Mouse (Mus musculus): Measurements from ENCODE around the gene Rpl21. TPM values are rescaled to one million over a fixed set of nuclear protein-coding genes. Genes with fewer than 3 reads are reported as not detected.

Gene Rpl21
- polyA plus RNA-seq, 1 experiment from 2014 or later, result 596 TPM

DNA sequence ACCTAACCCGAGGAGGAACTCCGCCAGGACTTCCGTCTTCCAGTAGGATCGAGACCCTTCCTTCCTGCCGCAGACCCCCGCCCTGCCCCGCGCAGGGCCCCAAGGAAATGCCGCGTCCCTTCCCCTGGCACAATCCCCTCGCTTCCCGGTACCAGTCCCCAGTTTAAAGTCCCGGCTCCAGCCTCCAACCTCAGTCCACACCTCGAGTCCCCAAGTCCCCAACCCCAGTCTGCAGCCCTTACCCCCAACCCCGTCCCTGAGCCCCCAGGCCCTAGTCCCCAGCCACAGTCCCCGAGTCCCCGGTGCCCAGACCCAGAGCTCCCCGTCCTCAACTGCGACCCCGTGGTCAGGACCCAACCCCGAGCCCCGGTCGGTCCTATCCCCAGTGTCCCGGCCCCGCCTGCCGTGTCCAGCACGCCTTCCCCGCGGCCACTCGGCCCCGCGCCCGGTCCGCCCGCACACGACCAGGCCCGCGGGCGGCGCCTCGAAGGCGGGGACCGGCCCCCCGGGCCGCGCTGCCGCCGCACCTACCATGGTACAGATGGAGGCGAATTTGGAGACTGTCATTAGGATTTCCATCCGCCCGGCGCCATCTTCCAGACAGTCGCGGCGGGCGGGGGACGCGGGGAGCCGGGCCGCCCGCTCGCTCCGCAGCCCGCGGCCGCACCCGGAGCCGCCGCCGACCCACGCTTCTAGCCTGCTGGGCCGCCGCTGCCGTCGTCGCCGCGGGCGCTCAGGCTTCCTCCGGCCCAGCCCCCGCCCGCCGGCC, 38.4 kb upstream of the Rpl21 start:
- Histone ChIP-seq H3K9me3 (ENCODE audit: control insufficient read depth, low read length) (no peaks in the 10 kb centered on the region), H3K27ac (replicated peaks; ENCODE audit: low read depth, low read length) (peak overlapping the region; percentile 85), H3K36me3 (ENCODE audit: control insufficient read depth, insufficient read depth, low read length) (no peaks in the 10 kb centered on the region), H3K9ac (ENCODE audit: low read length) (peak overlapping the region; percentile 87), H3K4me1 (ENCODE audit: control insufficient read depth, insufficient read depth, low read length) (peaks cover 12% of the 10 kb centered on the region), H3K4me3 (ENCODE audit: low read depth, low read length) (peak overlapping the region; percentile 77), H3K4me2 (ENCODE audit: low read depth, severe bottlenecking) (peak overlapping the region; percentile 59), H3K27me3 (ENCODE audit: control insufficient read depth, insufficient read depth, low read length) (no peaks in the 10 kb centered on the region)
- WGBS, result under 1% methylated on average over 75 of the region's 83 CpGs
- ATAC-seq (ENCODE audit: insufficient number of reproducible peaks, low FRiP score, low TSS enrichment, low read depth) (peak; percentile 73), DNase-seq (ENCODE audit: low spot score) (peak; percentile 64)

DNA sequence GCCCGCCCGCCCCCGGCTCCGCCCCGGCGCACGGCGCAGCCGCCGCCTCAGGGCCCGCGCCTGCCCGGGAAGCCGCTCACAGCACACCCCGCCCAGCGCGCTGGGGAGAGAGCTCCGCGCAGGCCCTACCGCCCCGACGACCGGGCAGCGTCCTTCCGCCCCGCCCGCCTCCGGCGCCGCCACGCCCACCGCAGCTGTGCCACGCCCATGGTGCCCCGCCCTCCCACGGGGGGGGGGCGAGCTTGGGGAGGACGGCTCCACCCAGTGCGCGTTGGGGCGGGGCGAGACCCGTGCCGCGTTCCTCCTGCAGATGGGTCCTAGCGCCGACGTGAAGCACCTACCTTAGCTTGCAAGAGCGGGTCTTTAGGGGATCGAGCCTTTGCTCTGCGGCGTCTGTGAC, 37.8 kb upstream of the Rpl21 start, which contains the start of gene Usp12:
Gene Usp12 (minus strand): TSS at position 154 of the 400 bp plus-strand sequence.
- Histone ChIP-seq H3K4me1 (ENCODE audit: control insufficient read depth, insufficient read depth, low read length) (peaks cover 12% of the 10 kb centered on the region), H3K4me3 (ENCODE audit: low read depth, low read length) (peak within 1 kb of the TSS; percentile 77), H3K36me3 (ENCODE audit: control insufficient read depth, insufficient read depth, low read length) (no peaks in the 10 kb centered on the region), H3K4me2 (ENCODE audit: low read depth, severe bottlenecking) (peak within 1 kb of the TSS; percentile 59), H3K9me3 (ENCODE audit: control insufficient read depth, low read length) (no peaks in the 10 kb centered on the region), H3K9ac (ENCODE audit: low read length) (peak within 1 kb of the TSS; percentile 87), H3K27me3 (ENCODE audit: control insufficient read depth, insufficient read depth, low read length) (no peaks in the 10 kb centered on the region), H3K27ac (replicated peaks; ENCODE audit: low read depth, low read length) (peak within 1 kb of the TSS; percentile 85)
- DNase-seq (ENCODE audit: low spot score) (peak; percentile 99), ATAC-seq (ENCODE audit: insufficient number of reproducible peaks, low FRiP score, low TSS enrichment, low read depth) (peak; percentile 94)
- WGBS, result under 1% methylated on average over 17 of the region's 51 CpGs

DNA sequence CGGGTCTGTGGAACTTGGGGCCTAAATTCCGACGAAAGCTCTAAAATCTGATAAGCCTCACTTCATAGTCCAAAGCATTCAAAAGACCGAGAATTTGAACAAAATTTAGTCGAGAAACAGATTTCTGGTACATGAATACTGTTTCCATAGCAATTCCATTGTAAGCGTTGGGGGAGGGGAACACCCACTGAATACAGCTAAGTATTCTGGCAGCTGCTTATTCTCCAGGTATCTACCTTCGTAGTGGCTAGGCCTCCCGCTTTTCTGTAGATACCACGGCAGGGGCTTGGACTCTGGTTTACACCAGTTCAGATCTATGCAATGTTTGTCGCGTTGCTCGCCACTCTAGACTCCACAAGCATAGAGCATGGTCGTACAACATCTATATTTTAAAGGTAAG, 37.0 kb upstream of the Rpl21 start:
- DNase-seq (ENCODE audit: low spot score), result no peak
- 81% methylated on average over 13 of the region's 13 CpGs for WGBS
- Histone ChIP-seq H3K27me3 (ENCODE audit: control insufficient read depth, insufficient read depth, low read length) (no peaks in the 10 kb centered on the region), H3K4me2 (ENCODE audit: low read depth, severe bottlenecking) (no peak overlapping the region), H3K27ac (replicated peaks; ENCODE audit: low read depth, low read length) (no peak overlapping the region), H3K9me3 (ENCODE audit: control insufficient read depth, low read length) (no peaks in the 10 kb centered on the region), H3K4me1 (ENCODE audit: control insufficient read depth, insufficient read depth, low read length) (peaks cover 11% of the 10 kb centered on the region), H3K36me3 (ENCODE audit: control insufficient read depth, insufficient read depth, low read length) (no peaks in the 10 kb centered on the region), H3K9ac (ENCODE audit: low read length) (no peak overlapping the region), H3K4me3 (ENCODE audit: low read depth, low read length) (no peak overlapping the region)
- ATAC-seq (ENCODE audit: insufficient number of reproducible peaks, low FRiP score, low TSS enrichment, low read depth), result no peak

DNA sequence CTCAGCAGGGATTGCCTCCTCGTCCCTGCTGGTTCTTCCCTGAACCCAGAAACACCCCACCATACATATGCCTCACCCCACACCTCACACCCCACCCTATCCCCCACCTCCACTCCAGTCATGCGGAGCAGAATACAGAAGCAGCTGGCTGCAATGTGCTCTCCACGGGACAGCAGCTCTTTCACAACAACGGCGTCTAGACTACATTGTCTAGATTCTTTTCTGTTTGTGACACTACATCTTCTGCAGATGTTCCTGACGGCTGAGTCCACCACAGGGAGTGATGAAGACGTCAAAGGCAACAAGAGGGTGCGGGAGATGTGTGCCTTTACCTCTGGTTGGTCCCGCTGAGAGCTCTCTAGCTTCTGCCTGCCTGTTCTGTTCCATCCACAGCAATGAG, 34.7 kb upstream of the Rpl21 start:
- no peak overlapping the region for H3K4me2 ChIP-seq (ENCODE audit: low read depth, severe bottlenecking)
- H3K27me3 ChIP-seq (ENCODE audit: control insufficient read depth, insufficient read depth, low read length), result no peaks in the 10 kb centered on the region
- peaks cover 2% of the 10 kb centered on the region for H3K4me1 ChIP-seq (ENCODE audit: control insufficient read depth, insufficient read depth, low read length)
- H3K27ac ChIP-seq (replicated peaks; ENCODE audit: low read depth, low read length), result no peak overlapping the region
- H3K9me3 ChIP-seq (ENCODE audit: control insufficient read depth, low read length), result no peaks in the 10 kb centered on the region
- H3K9ac ChIP-seq (ENCODE audit: low read length), result no peak overlapping the region
- 76% methylated on average over 9 of the region's 9 CpGs for WGBS
- ATAC-seq (ENCODE audit: insufficient number of reproducible peaks, low FRiP score, low TSS enrichment, low read depth) (no peak), DNase-seq (ENCODE audit: low spot score) (no peak)
- H3K36me3 ChIP-seq (ENCODE audit: control insufficient read depth, insufficient read depth, low read length), result no peaks in the 10 kb centered on the region
- no peak overlapping the region for H3K4me3 ChIP-seq (ENCODE audit: low read depth, low read length)

DNA sequence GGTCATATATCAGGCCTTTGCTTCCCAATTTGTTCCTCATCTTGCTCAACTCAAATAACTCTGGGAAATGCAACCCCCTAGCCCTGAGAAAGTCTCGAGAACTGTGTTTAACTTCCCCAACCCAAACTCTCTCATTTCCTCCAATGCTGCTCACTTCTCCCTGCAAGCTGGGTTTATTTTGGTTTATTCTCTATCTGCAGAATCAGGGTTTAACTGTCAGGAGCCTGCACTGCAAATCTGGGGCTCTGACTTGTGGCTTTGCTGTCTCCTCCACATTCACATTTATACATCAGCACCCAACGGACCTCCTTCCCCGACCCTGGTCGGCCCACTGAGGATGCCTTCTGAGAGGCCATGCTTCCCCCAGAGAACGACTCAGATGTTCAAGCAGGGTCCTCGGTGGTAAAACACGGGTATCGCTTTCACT, 26.7 kb upstream of the Rpl21 start:
- DNase-seq (ENCODE audit: low spot score), result no peak
- Histone ChIP-seq H3K27me3 (ENCODE audit: control insufficient read depth, insufficient read depth, low read length) (no peaks in the 10 kb centered on the region), H3K4me3 (ENCODE audit: low read depth, low read length) (no peak overlapping the region), H3K4me2 (ENCODE audit: low read depth, severe bottlenecking) (no peak overlapping the region), H3K36me3 (ENCODE audit: control insufficient read depth, insufficient read depth, low read length) (no peaks in the 10 kb centered on the region), H3K27ac (replicated peaks; ENCODE audit: low read depth, low read length) (no peak overlapping the region), H3K9ac (ENCODE audit: low read length) (no peak overlapping the region), H3K4me1 (ENCODE audit: control insufficient read depth, insufficient read depth, low read length) (no peaks in the 10 kb centered on the region), H3K9me3 (ENCODE audit: control insufficient read depth, low read length) (no peaks in the 10 kb centered on the region)
- 74% methylated on average over 8 of the region's 8 CpGs for WGBS
- no peak for ATAC-seq (ENCODE audit: insufficient number of reproducible peaks, low FRiP score, low TSS enrichment, low read depth)

DNA sequence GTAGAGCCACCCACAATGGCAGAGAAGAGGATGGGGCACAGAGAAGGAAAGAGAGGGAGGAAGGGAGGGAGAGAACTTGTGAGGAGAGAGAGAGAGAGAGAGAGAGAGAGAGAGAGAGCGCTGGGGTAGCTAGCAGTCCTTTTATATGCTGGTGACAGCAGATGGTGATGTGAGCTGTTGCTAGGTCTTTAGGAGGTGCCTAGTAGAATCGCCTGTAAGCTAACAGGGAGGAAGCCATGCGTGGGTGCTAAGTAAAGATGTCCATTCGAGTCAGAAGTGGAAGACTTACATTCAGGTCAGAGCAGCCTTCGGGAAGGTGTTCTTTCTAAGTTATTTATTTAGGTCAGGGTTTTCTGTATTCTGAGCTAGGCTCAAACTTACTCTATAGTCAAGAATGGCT, 22.7 kb upstream of the Rpl21 start:
- H3K4me2 ChIP-seq (ENCODE audit: low read depth, severe bottlenecking), result no peak overlapping the region
- H3K9me3 ChIP-seq (ENCODE audit: control insufficient read depth, low read length), result no peaks in the 10 kb centered on the region
- DNase-seq (ENCODE audit: low spot score) (no peak), ATAC-seq (ENCODE audit: insufficient number of reproducible peaks, low FRiP score, low TSS enrichment, low read depth) (no peak)
- WGBS, result 69% methylated on average over 5 of the region's 5 CpGs
- H3K9ac ChIP-seq (ENCODE audit: low read length), result no peak overlapping the region
- H3K36me3 ChIP-seq (ENCODE audit: control insufficient read depth, insufficient read depth, low read length), result no peaks in the 10 kb centered on the region
- H3K4me1 ChIP-seq (ENCODE audit: control insufficient read depth, insufficient read depth, low read length), result no peaks in the 10 kb centered on the region
- no peak overlapping the region for H3K4me3 ChIP-seq (ENCODE audit: low read depth, low read length)
- no peaks in the 10 kb centered on the region for H3K27me3 ChIP-seq (ENCODE audit: control insufficient read depth, insufficient read depth, low read length)
- no peak overlapping the region for H3K27ac ChIP-seq (replicated peaks; ENCODE audit: low read depth, low read length)

DNA sequence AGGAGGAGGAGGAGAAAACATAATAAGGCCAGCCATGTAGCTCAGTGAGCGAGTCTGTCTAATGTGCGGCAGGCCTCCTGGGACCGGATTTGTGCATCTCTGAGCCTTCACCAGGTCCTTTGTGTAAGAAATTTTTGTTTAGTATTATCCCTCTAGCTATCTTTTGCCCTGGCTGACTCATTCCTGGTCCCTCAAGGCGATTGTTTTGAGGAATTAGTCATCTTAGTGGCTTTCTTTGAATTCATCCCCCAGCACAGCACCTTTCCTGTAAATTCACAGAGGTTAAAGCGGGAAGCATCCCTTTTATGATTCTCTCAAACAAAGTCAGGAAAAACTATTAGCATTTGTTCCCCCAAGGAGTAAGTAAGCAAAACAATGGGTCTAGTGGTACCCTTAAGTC, 19.8 kb upstream of the Rpl21 start:
- H3K36me3 ChIP-seq (ENCODE audit: control insufficient read depth, insufficient read depth, low read length), result no peaks in the 10 kb centered on the region
- DNase-seq (ENCODE audit: low spot score), result no peak
- no peak overlapping the region for H3K27ac ChIP-seq (replicated peaks; ENCODE audit: low read depth, low read length)
- H3K9me3 ChIP-seq (ENCODE audit: control insufficient read depth, low read length), result no peaks in the 10 kb centered on the region
- ATAC-seq (ENCODE audit: insufficient number of reproducible peaks, low FRiP score, low TSS enrichment, low read depth), result no peak
- H3K27me3 ChIP-seq (ENCODE audit: control insufficient read depth, insufficient read depth, low read length), result no peaks in the 10 kb centered on the region
- no peak overlapping the region for H3K4me3 ChIP-seq (ENCODE audit: low read depth, low read length)
- no peak overlapping the region for H3K4me2 ChIP-seq (ENCODE audit: low read depth, severe bottlenecking)
- H3K4me1 ChIP-seq (ENCODE audit: control insufficient read depth, insufficient read depth, low read length), result no peaks in the 10 kb centered on the region
- 90% methylated on average over 5 of the region's 5 CpGs for WGBS
- no peak overlapping the region for H3K9ac ChIP-seq (ENCODE audit: low read length)

DNA sequence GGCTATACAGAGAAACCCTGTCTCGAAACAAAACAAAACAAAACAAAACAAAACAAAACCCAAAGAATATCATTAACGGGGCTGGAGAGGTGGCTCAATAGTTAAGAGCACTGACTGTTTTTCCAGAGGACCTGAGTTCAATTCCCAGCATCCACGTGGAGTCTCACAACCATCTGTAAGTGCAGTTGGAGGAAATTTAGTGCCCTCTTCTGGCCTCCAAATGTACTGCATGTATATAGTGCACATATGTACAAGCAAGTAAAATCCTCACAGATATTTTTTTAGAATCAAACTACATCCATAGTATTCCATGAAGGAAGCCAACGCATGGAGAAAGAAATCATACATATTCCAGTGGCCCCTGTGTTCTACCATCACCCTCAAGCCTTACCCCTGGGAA, 19.3 kb upstream of the Rpl21 start:
- H3K4me2 ChIP-seq (ENCODE audit: low read depth, severe bottlenecking), result no peak overlapping the region
- no peaks in the 10 kb centered on the region for H3K4me1 ChIP-seq (ENCODE audit: control insufficient read depth, insufficient read depth, low read length)
- H3K9me3 ChIP-seq (ENCODE audit: control insufficient read depth, low read length), result no peaks in the 10 kb centered on the region
- 87% methylated on average over 4 of the region's 4 CpGs for WGBS
- H3K27me3 ChIP-seq (ENCODE audit: control insufficient read depth, insufficient read depth, low read length), result no peaks in the 10 kb centered on the region
- no peaks in the 10 kb centered on the region for H3K36me3 ChIP-seq (ENCODE audit: control insufficient read depth, insufficient read depth, low read length)
- H3K27ac ChIP-seq (replicated peaks; ENCODE audit: low read depth, low read length), result no peak overlapping the region
- no peak overlapping the region for H3K4me3 ChIP-seq (ENCODE audit: low read depth, low read length)
- DNase-seq (ENCODE audit: low spot score) (no peak), ATAC-seq (ENCODE audit: insufficient number of reproducible peaks, low FRiP score, low TSS enrichment, low read depth) (no peak)
- H3K9ac ChIP-seq (ENCODE audit: low read length), result no peak overlapping the region

DNA sequence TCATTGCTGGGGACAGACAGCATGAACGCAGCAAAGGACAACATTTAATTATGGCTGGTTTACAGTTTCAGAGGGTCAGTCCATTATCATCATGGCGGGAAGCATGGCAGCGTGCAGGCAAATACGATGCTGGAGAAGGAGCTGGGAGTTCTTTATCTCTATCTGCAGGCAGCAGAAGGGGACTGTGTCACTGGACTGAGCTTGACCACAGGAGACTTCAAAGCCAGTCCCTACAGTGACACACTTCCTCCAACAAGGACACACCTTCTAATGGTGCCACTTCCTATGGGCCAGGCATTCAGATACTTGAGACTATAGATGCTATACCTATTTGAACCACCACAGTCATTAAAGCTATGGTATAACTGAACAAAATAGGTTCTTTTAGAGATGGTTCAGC, 17.3 kb upstream of the Rpl21 start:
- WGBS, result 68% methylated on average over 4 of the region's 4 CpGs

More for the DNA sequence above, 17.3 kb upstream of the Rpl21 start:
- Histone ChIP-seq H3K4me2 (ENCODE audit: low read depth, severe bottlenecking) (no peak overlapping the region), H3K4me3 (ENCODE audit: low read depth, low read length) (no peak overlapping the region), H3K27ac (replicated peaks; ENCODE audit: low read depth, low read length) (no peak overlapping the region), H3K27me3 (ENCODE audit: control insufficient read depth, insufficient read depth, low read length) (no peaks in the 10 kb centered on the region), H3K4me1 (ENCODE audit: control insufficient read depth, insufficient read depth, low read length) (no peaks in the 10 kb centered on the region), H3K9me3 (ENCODE audit: control insufficient read depth, low read length) (no peaks in the 10 kb centered on the region), H3K9ac (ENCODE audit: low read length) (no peak overlapping the region), H3K36me3 (ENCODE audit: control insufficient read depth, insufficient read depth, low read length) (no peaks in the 10 kb centered on the region)
- ATAC-seq (ENCODE audit: insufficient number of reproducible peaks, low FRiP score, low TSS enrichment, low read depth) (no peak), DNase-seq (ENCODE audit: low spot score) (no peak)
